Mouse (Mus musculus): ENCODE measurements around the gene Gm45208. TPM values are rescaled to one million over a fixed set of nuclear protein-coding genes. Genes with fewer than 3 reads are reported as not detected.

Gm45208 gene
- not detected for polyA plus RNA-seq (2015; fragmentation: Illumina TruSeq; extraction: RNeasy Lipid Tissue Mini Kit (QIAGEN cat#74804); ENCODE audit: insufficient read depth, low replicate concordance)

GRCm38 (mm10) chrX:7721514-7722281 lies at the start of gene Gm45208:
Gm45208 (plus strand) TSS chrX:7722245.

GRCm38 (mm10) chrX:7680864-7681263 lies 41.2 kb upstream of the Gm45208 start, which contains the start of gene Magix:
Magix (minus strand) TSS chrX:7681251.

GRCm38 (mm10) chrX:7696954-7697381 lies 25.1 kb upstream of the Gm45208 start, which contains the start of gene Gpkow:
Gpkow (plus strand) TSS chrX:7697131.

GRCm38 (mm10) chrX:7714135-7714899 lies 7.7 kb upstream of the Gm45208 start, which contains the start of gene Wdr45:
Wdr45 (plus strand) TSS chrX:7714333.

GRCm38 (mm10) chrX:7728215-7728921 lies 6.3 kb downstream of the Gm45208 start, which contains the start of gene Praf2:
Praf2 (plus strand) TSS chrX:7728439.

GRCm38 (mm10) chrX:7750432-7751116 lies 28.5 kb downstream of the Gm45208 start, which contains the start of gene Ccdc120:
Ccdc120 (minus strand) TSS chrX:7750905.

GRCm38 (mm10) chrX:7762137-7762920 lies 40.3 kb downstream of the Gm45208 start, which contains the start of gene Tfe3:
Tfe3 (plus strand) TSS chrX:7762560.

Other genes with a start within 250 kb of the Gm45208 start
- 7.6 TPM for gene Foxp3, start 148.6 kb upstream of the Gm45208 start, polyA plus RNA-seq (2015; fragmentation: Illumina TruSeq; extraction: RNeasy Lipid Tissue Mini Kit (QIAGEN cat#74804); ENCODE audit: insufficient read depth, low replicate concordance)
- 2.0 TPM for gene Ppp1r3f, start 148.0 kb upstream of the Gm45208 start, polyA plus RNA-seq (2015; fragmentation: Illumina TruSeq; extraction: RNeasy Lipid Tissue Mini Kit (QIAGEN cat#74804); ENCODE audit: insufficient read depth, low replicate concordance)
- gene Ccdc22, start 116.7 kb upstream of the Gm45208 start, polyA plus RNA-seq (2015; fragmentation: Illumina TruSeq; extraction: RNeasy Lipid Tissue Mini Kit (QIAGEN cat#74804); ENCODE audit: insufficient read depth, low replicate concordance), result 11.4 TPM
- gene Cacna1f, start 115.2 kb upstream of the Gm45208 start, polyA plus RNA-seq (2015; fragmentation: Illumina TruSeq; extraction: RNeasy Lipid Tissue Mini Kit (QIAGEN cat#74804); ENCODE audit: insufficient read depth, low replicate concordance), result not detected
- gene Syp, start 83.8 kb upstream of the Gm45208 start, polyA plus RNA-seq (2015; fragmentation: Illumina TruSeq; extraction: RNeasy Lipid Tissue Mini Kit (QIAGEN cat#74804); ENCODE audit: insufficient read depth, low replicate concordance), result 4.1 TPM
- 18.5 TPM for gene Prickle3, start 65.0 kb upstream of the Gm45208 start, polyA plus RNA-seq (2015; fragmentation: Illumina TruSeq; extraction: RNeasy Lipid Tissue Mini Kit (QIAGEN cat#74804); ENCODE audit: insufficient read depth, low replicate concordance)
- gene Plp2, start 50.9 kb upstream of the Gm45208 start, polyA plus RNA-seq (2015; fragmentation: Illumina TruSeq; extraction: RNeasy Lipid Tissue Mini Kit (QIAGEN cat#74804); ENCODE audit: insufficient read depth, low replicate concordance), result 119 TPM
- gene Magix, start 41.0 kb upstream of the Gm45208 start, polyA plus RNA-seq (2015; fragmentation: Illumina TruSeq; extraction: RNeasy Lipid Tissue Mini Kit (QIAGEN cat#74804); ENCODE audit: insufficient read depth, low replicate concordance), result 0.14 TPM
- 51.7 TPM for gene Gpkow, start 25.1 kb upstream of the Gm45208 start, polyA plus RNA-seq (2015; fragmentation: Illumina TruSeq; extraction: RNeasy Lipid Tissue Mini Kit (QIAGEN cat#74804); ENCODE audit: insufficient read depth, low replicate concordance)
- 38.0 TPM for gene Wdr45, start 7.9 kb upstream of the Gm45208 start, polyA plus RNA-seq (2015; fragmentation: Illumina TruSeq; extraction: RNeasy Lipid Tissue Mini Kit (QIAGEN cat#74804); ENCODE audit: insufficient read depth, low replicate concordance)
- 22.9 TPM for gene Praf2, start 6.2 kb downstream of the Gm45208 start, polyA plus RNA-seq (2015; fragmentation: Illumina TruSeq; extraction: RNeasy Lipid Tissue Mini Kit (QIAGEN cat#74804); ENCODE audit: insufficient read depth, low replicate concordance)
- 2.0 TPM for gene Ccdc120, start 28.7 kb downstream of the Gm45208 start, polyA plus RNA-seq (2015; fragmentation: Illumina TruSeq; extraction: RNeasy Lipid Tissue Mini Kit (QIAGEN cat#74804); ENCODE audit: insufficient read depth, low replicate concordance)
- 28.7 TPM for gene Tfe3, start 40.3 kb downstream of the Gm45208 start, polyA plus RNA-seq (2015; fragmentation: Illumina TruSeq; extraction: RNeasy Lipid Tissue Mini Kit (QIAGEN cat#74804); ENCODE audit: insufficient read depth, low replicate concordance)
- gene Gripap1, start 67.5 kb downstream of the Gm45208 start, polyA plus RNA-seq (2015; fragmentation: Illumina TruSeq; extraction: RNeasy Lipid Tissue Mini Kit (QIAGEN cat#74804); ENCODE audit: insufficient read depth, low replicate concordance), result 207 TPM
- 2.4 TPM for gene Kcnd1, start 100.0 kb downstream of the Gm45208 start, polyA plus RNA-seq (2015; fragmentation: Illumina TruSeq; extraction: RNeasy Lipid Tissue Mini Kit (QIAGEN cat#74804); ENCODE audit: insufficient read depth, low replicate concordance)
- 173 TPM for gene Otud5, start 119.1 kb downstream of the Gm45208 start, polyA plus RNA-seq (2015; fragmentation: Illumina TruSeq; extraction: RNeasy Lipid Tissue Mini Kit (QIAGEN cat#74804); ENCODE audit: insufficient read depth, low replicate concordance)
- 38.2 TPM for gene Pim2, start 156.0 kb downstream of the Gm45208 start, polyA plus RNA-seq (2015; fragmentation: Illumina TruSeq; extraction: RNeasy Lipid Tissue Mini Kit (QIAGEN cat#74804); ENCODE audit: insufficient read depth, low replicate concordance)
- 18.6 TPM for gene Slc35a2, start 161.8 kb downstream of the Gm45208 start, polyA plus RNA-seq (2015; fragmentation: Illumina TruSeq; extraction: RNeasy Lipid Tissue Mini Kit (QIAGEN cat#74804); ENCODE audit: insufficient read depth, low replicate concordance)
- gene Pqbp1, start 177.0 kb downstream of the Gm45208 start, polyA plus RNA-seq (2015; fragmentation: Illumina TruSeq; extraction: RNeasy Lipid Tissue Mini Kit (QIAGEN cat#74804); ENCODE audit: insufficient read depth, low replicate concordance), result 129 TPM
- gene Timm17b, start 177.1 kb downstream of the Gm45208 start, polyA plus RNA-seq (2015; fragmentation: Illumina TruSeq; extraction: RNeasy Lipid Tissue Mini Kit (QIAGEN cat#74804); ENCODE audit: insufficient read depth, low replicate concordance), result 22.6 TPM
- gene Gm10491, start 185.6 kb downstream of the Gm45208 start, polyA plus RNA-seq (2015; fragmentation: Illumina TruSeq; extraction: RNeasy Lipid Tissue Mini Kit (QIAGEN cat#74804); ENCODE audit: insufficient read depth, low replicate concordance), result not detected
- gene Gm10490, start 187.3 kb downstream of the Gm45208 start, polyA plus RNA-seq (2015; fragmentation: Illumina TruSeq; extraction: RNeasy Lipid Tissue Mini Kit (QIAGEN cat#74804); ENCODE audit: insufficient read depth, low replicate concordance), result not detected
- gene Pcsk1n, start 197.6 kb downstream of the Gm45208 start, polyA plus RNA-seq (2015; fragmentation: Illumina TruSeq; extraction: RNeasy Lipid Tissue Mini Kit (QIAGEN cat#74804); ENCODE audit: insufficient read depth, low replicate concordance), result not detected
- gene Eras, start 206.4 kb downstream of the Gm45208 start, polyA plus RNA-seq (2015; fragmentation: Illumina TruSeq; extraction: RNeasy Lipid Tissue Mini Kit (QIAGEN cat#74804); ENCODE audit: insufficient read depth, low replicate concordance), result not detected
- 14.7 TPM for gene Hdac6, start 225.6 kb downstream of the Gm45208 start, polyA plus RNA-seq (2015; fragmentation: Illumina TruSeq; extraction: RNeasy Lipid Tissue Mini Kit (QIAGEN cat#74804); ENCODE audit: insufficient read depth, low replicate concordance)

Measured in spleen, adult 10 weeks (tissue).